Mouse (Mus musculus) megakaryocyte, embryonic 14.5 days (primary cell): ENCODE data around the gene Robo1. TPM values are rescaled to one million over a fixed set of nuclear protein-coding genes. Genes with fewer than 3 reads are reported as not detected.

Experiments used
- H3K27me3 ChIP-seq: replicated peaks from 2 replicates; pipeline ENCODE3; 2012; ENCODE audit warnings: inconsistent platforms
- H3K36me3 ChIP-seq: replicated peaks from 2 replicates; pipeline ENCODE3; 2012; ENCODE audit warnings: low read length, inconsistent platforms, mixed read lengths
- H3K4me1 ChIP-seq: 2 replicates; pipeline ENCODE4 v1.6.1; 2012; ENCODE audit warnings: inconsistent platforms
- H3K4me3 ChIP-seq: replicated peaks from 2 replicates; pipeline ENCODE3; 2012; ENCODE audit warnings: moderate library complexity, mild to moderate bottlenecking, inconsistent platforms
- H3K9me3 ChIP-seq: 2 replicates; pipeline ENCODE4 v1.6.1; 2012; ENCODE audit warnings: inconsistent platforms
- FLI1 ChIP-seq: IDR thresholded peaks from 2 replicates; pipeline ENCODE4 v1.6.1; 2012; ENCODE audit warnings: low read length, inconsistent platforms, mixed read lengths
- GATA1 ChIP-seq: IDR thresholded peaks from 3 replicates; pipeline ENCODE4 v1.6.1; 2012; ENCODE audit warnings: mixed read lengths, low read length, inconsistent platforms, borderline replicate concordance
- polyA plus RNA-seq: library from polyadenylated mRNA; stranded (reverse); fragments of >175 nt; gene quantifications from 2 replicates; pipeline ENCODE4 v1.2.3, GENCODE M21; 2012; ENCODE audit warnings: low replicate concordance; ENCODE audit not compliant: insufficient read depth

Robo1 gene
- polyA plus RNA-seq, 1 experiment: 0.03 TPM

- H3K27me3 ChIP-seq: no peaks in the 10 kb centered on the region
- TF ChIP-seq FLI1: no peak
- TF ChIP-seq GATA1: no peak
- H3K4me3 ChIP-seq: no peak overlapping the region
- no peaks in the 10 kb centered on the region for H3K36me3 ChIP-seq
- no peaks in the 10 kb centered on the region for H3K4me1 ChIP-seq
- no peaks in the 10 kb centered on the region; the same call in 1 of the 2 replicates for H3K9me3 ChIP-seq
Measured at GRCm38 (mm10) chr16:72587376-72588072, 279.4 kb downstream of the Robo1 start.

- no peaks in the 10 kb centered on the region for H3K4me1 ChIP-seq
- no peaks in the 10 kb centered on the region for H3K27me3 ChIP-seq
- no peaks in the 10 kb centered on the region for H3K9me3 ChIP-seq
- no peaks in the 10 kb centered on the region for H3K36me3 ChIP-seq
- TF ChIP-seq GATA1 (no peak), FLI1 (no peak)
- H3K4me3 ChIP-seq: no peak overlapping the region
Measured at GRCm38 (mm10) chr16:72603487-72604206, 295.5 kb downstream of the Robo1 start.

- Histone ChIP-seq H3K9me3 (no peaks in the 10 kb centered on the region), H3K4me3 (no peak overlapping the region), H3K36me3 (no peaks in the 10 kb centered on the region), H3K27me3 (no peaks in the 10 kb centered on the region), H3K4me1 (no peaks in the 10 kb centered on the region)
- TF ChIP-seq FLI1: no peak
- no peak for TF ChIP-seq GATA1
Measured at GRCm38 (mm10) chr16:72605066-72605465, 297.0 kb downstream of the Robo1 start.

- Histone ChIP-seq H3K4me3 (no peak overlapping the region), H3K27me3 (no peaks in the 10 kb centered on the region), H3K36me3 (no peaks in the 10 kb centered on the region), H3K4me1 (no peaks in the 10 kb centered on the region), H3K9me3 (no peaks in the 10 kb centered on the region)
- TF ChIP-seq FLI1 (no peak), GATA1 (no peak)
Measured at GRCm38 (mm10) chr16:72610661-72611112, 302.6 kb downstream of the Robo1 start.

- TF ChIP-seq FLI1 (no peak), GATA1 (no peak)
- H3K27me3 ChIP-seq: no peaks in the 10 kb centered on the region
- H3K4me3 ChIP-seq: no peak overlapping the region
- no peaks in the 10 kb centered on the region for H3K36me3 ChIP-seq
- no peaks in the 10 kb centered on the region for H3K9me3 ChIP-seq
- H3K4me1 ChIP-seq: no peaks in the 10 kb centered on the region
Measured at GRCm38 (mm10) chr16:72614898-72615297, 306.8 kb downstream of the Robo1 start.

GRCm38 (mm10) chr16:72615360-72615759, 307.3 kb downstream of the Robo1 start:
- Histone ChIP-seq H3K9me3 (no peaks in the 10 kb centered on the region), H3K27me3 (no peaks in the 10 kb centered on the region), H3K4me1 (no peaks in the 10 kb centered on the region), H3K36me3 (no peaks in the 10 kb centered on the region), H3K4me3 (no peak overlapping the region)
- no peak for TF ChIP-seq FLI1
- TF ChIP-seq GATA1: no peak

- TF ChIP-seq FLI1 (no peak), GATA1 (no peak)
Measured at GRCm38 (mm10) chr16:72622371-72622770, 314.3 kb downstream of the Robo1 start.

GRCm38 (mm10) chr16:72622868-72623267, 314.8 kb downstream of the Robo1 start:
- TF ChIP-seq FLI1: no peak
- TF ChIP-seq GATA1: no peak
- no peaks in the 10 kb centered on the region for H3K36me3 ChIP-seq
- no peaks in the 10 kb centered on the region for H3K9me3 ChIP-seq
- no peaks in the 10 kb centered on the region for H3K27me3 ChIP-seq
- H3K4me3 ChIP-seq: no peak overlapping the region
- H3K4me1 ChIP-seq: no peaks in the 10 kb centered on the region

More at GRCm38 (mm10) chr16:72622371-72622770, 314.3 kb downstream of the Robo1 start:
- Histone ChIP-seq H3K4me3 (no peak overlapping the region), H3K9me3 (no peaks in the 10 kb centered on the region), H3K36me3 (no peaks in the 10 kb centered on the region), H3K27me3 (no peaks in the 10 kb centered on the region), H3K4me1 (no peaks in the 10 kb centered on the region)

GRCm38 (mm10) chr16:72633846-72634245, 325.7 kb downstream of the Robo1 start:
- Histone ChIP-seq H3K9me3 (no peaks in the 10 kb centered on the region), H3K4me1 (no peaks in the 10 kb centered on the region), H3K36me3 (no peaks in the 10 kb centered on the region), H3K27me3 (no peaks in the 10 kb centered on the region), H3K4me3 (no peak overlapping the region)
- no peak for TF ChIP-seq GATA1
- TF ChIP-seq FLI1: no peak

GRCm38 (mm10) chr16:72639332-72639940, 331.3 kb downstream of the Robo1 start:
- no peak for TF ChIP-seq GATA1
- no peak for TF ChIP-seq FLI1
- no peak overlapping the region for H3K4me3 ChIP-seq
- no peaks in the 10 kb centered on the region for H3K27me3 ChIP-seq

More at GRCm38 (mm10) chr16:72639332-72639940, 331.3 kb downstream of the Robo1 start:
- H3K36me3 ChIP-seq: no peaks in the 10 kb centered on the region
- H3K9me3 ChIP-seq: no peaks in the 10 kb centered on the region
- no peaks in the 10 kb centered on the region for H3K4me1 ChIP-seq
